Mouse (Mus musculus) heart, adult 2 months (tissue): ENCODE measurements at regions not wholly inside any gene's neighbourhood (a gene's known extent, or its start where the extent isn't known, plus 50 kb on each side); places are given as distances from the start of the nearest gene placed in this dataset.

ENCODE experiments used
- DNase-seq, 2 experiments: peaks; one replicate each; pipeline ENCODE4 v3.0.0; 2021
- H3K27ac ChIP-seq: fragments of 200-600 bp; 2 replicates; pipeline ENCODE4 v1.8.1; 2022
- H3K27me3 ChIP-seq: fragments of 200-500 bp; 2 replicates; pipeline ENCODE4 v1.6.1; 2012; ENCODE audit warnings: mild to moderate bottlenecking, low read length, inconsistent platforms, mixed read lengths; ENCODE audit not compliant: control insufficient read depth, insufficient read depth
- H3K36me3 ChIP-seq: fragments of 200-500 bp; 2 replicates; pipeline ENCODE4 v1.6.1; 2012; ENCODE audit warnings: low read length, inconsistent platforms; ENCODE audit not compliant: control insufficient read depth, insufficient read depth
- H3K4me1 ChIP-seq: fragments of 200-500 bp; 2 replicates; pipeline ENCODE4 v1.6.1; 2011; ENCODE audit warnings: low read length; ENCODE audit not compliant: control insufficient read depth, insufficient read depth
- H3K4me3 ChIP-seq: fragments of 200-600 bp; 2 replicates; pipeline ENCODE4 v1.8.1; 2022
- H3K79me2 ChIP-seq: fragments of 200-500 bp; replicated peaks from 2 replicates; pipeline ENCODE4 v1.6.1; 2012; ENCODE audit warnings: mild to moderate bottlenecking, inconsistent platforms, low read length, moderate library complexity, mixed read lengths; ENCODE audit not compliant: control insufficient read depth, insufficient read depth
- H3K9ac ChIP-seq: fragments of 200-500 bp; 2 replicates; pipeline ENCODE4 v1.6.1; 2012; ENCODE audit warnings: low read depth, mild to moderate bottlenecking, control low read depth, inconsistent platforms, low read length, mixed read lengths
- CTCF ChIP-seq: fragments of 200-600 bp; IDR thresholded peaks from 2 replicates; pipeline ENCODE4 v1.8.1; 2022; ENCODE audit warnings: antibody characterized with exemption, mild to moderate bottlenecking, moderate library complexity
- EP300 ChIP-seq: fragments of 200-500 bp; IDR thresholded peaks from 2 replicates; pipeline ENCODE4 v1.6.1; 2011; ENCODE audit warnings: low read depth, low read length, control low read depth; ENCODE audit not compliant: insufficient read depth
- POLR2A ChIP-seq: fragments of 200-500 bp; IDR thresholded peaks from 2 replicates; pipeline ENCODE4 v1.6.1; 2011; ENCODE audit warnings: mild to moderate bottlenecking, low read depth, low read length, control low read depth; ENCODE audit not compliant: insufficient read depth
- WGBS: fragments of 180-500 bp; shearing (Covaris S2); methylation state at CpG from one replicate; pipeline ENCODE4 v1.1.7; 2018; 5-methylcytosine and 5-hydroxymethylcytosine counted together
- intact Hi-C: fragments of 180-260 bp; cut with DNase I; formaldehyde crosslinking; loops from one replicate; pipeline ENCODE4 v1.15.1; 2025

DNA sequence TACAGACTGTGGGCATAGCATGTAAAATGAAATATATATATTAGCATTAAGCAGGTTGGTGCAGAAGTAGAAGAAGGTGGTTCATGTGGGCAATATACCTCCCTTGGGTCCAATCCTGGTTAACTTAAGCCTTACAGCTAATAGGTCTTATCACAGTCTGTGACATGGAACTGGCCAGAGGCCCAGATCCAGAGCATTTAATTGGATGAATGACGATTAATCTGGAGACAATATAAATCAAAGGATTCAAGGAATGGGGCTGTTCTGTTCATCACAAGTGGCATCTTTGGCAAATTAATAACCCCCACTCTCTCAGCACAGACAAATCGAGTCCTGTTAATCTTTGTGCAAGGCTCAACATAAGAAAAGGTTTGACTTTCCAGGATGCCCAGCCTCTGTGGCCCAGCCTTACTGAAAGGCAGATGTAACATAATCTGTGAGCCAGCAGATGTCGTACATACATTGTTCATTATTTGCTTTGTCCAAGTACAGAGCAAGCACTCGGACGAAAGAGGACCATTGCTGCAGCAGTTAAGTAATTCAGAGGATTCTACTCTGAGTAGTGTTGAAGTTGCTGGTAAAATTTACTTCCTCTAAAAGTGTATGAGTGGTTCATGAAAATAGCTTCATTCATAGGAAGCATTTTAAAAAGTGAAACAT, 2073.2 kb downstream of the 9330182O14Rik start:
- no peak for DNase-seq
- WGBS: 26% methylated on average over 5 of the region's 5 CpGs
- Histone ChIP-seq H3K4me3 (no peak overlapping the region), H3K27ac (no peak overlapping the region), H3K9ac (no peak overlapping the region), H3K4me1 (no peaks in the 10 kb centered on the region; the same call in 1 of the 2 replicates), H3K36me3 (no peaks in the 10 kb centered on the region), H3K79me2 (no peaks in the 10 kb centered on the region), H3K27me3 (no peaks in the 10 kb centered on the region)
- TF ChIP-seq EP300 (no peak), CTCF (peak; percentile 66), POLR2A (no peak)
- intact Hi-C loops: loop anchor here (1.0 to 2.0 kb wide), 3 partner anchors 468 to 707 kb away; no protein-coding TSS in a partner anchor

DNA sequence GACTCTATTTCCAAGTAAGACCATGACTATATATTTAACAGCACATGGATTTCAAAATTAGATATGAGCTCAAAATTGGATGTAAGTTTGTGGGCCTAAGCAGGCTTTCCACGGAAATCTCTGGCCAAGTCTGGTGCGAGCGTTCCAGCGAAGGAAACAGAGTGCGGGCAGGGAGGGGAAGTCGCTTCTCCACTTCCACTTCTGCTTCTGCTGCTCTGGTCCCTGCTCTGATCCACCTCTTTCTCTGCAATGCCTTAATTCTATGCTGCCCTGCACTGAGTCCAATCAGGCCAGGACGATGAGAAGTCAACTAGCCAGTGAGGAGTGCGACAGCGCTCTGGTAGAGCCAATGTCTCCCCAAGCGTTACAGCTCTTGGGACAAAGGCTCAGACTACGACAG, 2085.3 kb downstream of the 9330182O14Rik start:
- Histone ChIP-seq H3K4me1 (no peaks in the 10 kb centered on the region), H3K36me3 (no peaks in the 10 kb centered on the region), H3K9ac (no peak overlapping the region), H3K4me3 (no peak overlapping the region), H3K79me2 (no peaks in the 10 kb centered on the region), H3K27ac (no peak overlapping the region), H3K27me3 (no peaks in the 10 kb centered on the region)
- no peak for DNase-seq
- TF ChIP-seq CTCF (no peak), EP300 (no peak), POLR2A (no peak)
- intact Hi-C loops: no loop called here
- 85% methylated on average over 11 of the region's 11 CpGs for WGBS

DNA sequence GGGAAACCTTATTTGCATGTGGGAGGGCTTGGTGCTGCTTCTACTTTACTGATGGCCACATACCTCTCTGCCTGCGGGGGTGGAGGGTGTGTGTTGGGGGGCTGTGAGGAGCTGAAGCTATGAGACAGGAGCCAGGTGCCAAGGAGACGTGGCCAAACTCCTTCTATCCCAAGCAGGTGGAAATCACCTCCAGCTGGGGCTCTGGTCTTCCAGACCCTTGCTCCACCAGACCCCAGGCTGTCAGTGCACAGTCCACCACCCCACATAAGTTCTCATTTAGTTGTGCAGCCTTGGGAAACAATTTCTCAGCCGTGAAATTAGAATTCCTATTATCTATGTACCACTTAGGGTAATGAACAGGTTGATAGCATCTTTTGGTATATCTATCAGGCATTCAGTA, 2085.8 kb downstream of the 9330182O14Rik start:
- Histone ChIP-seq H3K27me3 (no peaks in the 10 kb centered on the region), H3K79me2 (no peaks in the 10 kb centered on the region), H3K36me3 (no peaks in the 10 kb centered on the region), H3K4me3 (no peak overlapping the region), H3K9ac (no peak overlapping the region), H3K27ac (no peak overlapping the region), H3K4me1 (no peaks in the 10 kb centered on the region)
- TF ChIP-seq EP300 (no peak), CTCF (no peak), POLR2A (no peak)
- 76% methylated on average over 3 of the region's 3 CpGs for WGBS
- intact Hi-C loops: no loop called here
- DNase-seq: no peak

DNA sequence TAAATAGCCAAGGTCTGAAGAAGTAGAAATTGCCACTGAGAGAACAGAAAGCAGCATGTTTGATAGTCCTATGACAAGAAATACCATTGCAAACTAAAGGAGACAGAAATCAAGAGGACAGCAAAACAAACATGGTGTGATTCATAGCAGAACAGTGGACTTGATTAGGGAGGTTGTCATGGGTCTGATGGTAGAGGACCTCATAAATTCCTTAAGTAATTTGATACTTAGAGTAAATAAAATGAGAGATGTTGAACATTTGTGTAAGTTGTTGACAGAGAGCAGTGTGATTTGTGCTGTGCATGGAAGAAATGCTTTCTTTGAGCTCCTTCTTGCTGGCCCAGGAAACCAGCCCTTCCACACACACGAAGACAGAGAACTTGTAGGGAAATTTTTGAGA, 2090.8 kb downstream of the 9330182O14Rik start:
- 45% methylated on average over 1 of the region's 1 CpGs for WGBS
- Histone ChIP-seq H3K27ac (no peak overlapping the region), H3K79me2 (no peaks in the 10 kb centered on the region), H3K4me3 (no peak overlapping the region), H3K36me3 (no peaks in the 10 kb centered on the region), H3K4me1 (no peaks in the 10 kb centered on the region), H3K9ac (no peak overlapping the region), H3K27me3 (no peaks in the 10 kb centered on the region)
- intact Hi-C loops: no loop called here
- no peak for TF ChIP-seq EP300
- TF ChIP-seq POLR2A: no peak
- no peak for TF ChIP-seq CTCF
- no peak for DNase-seq

DNA sequence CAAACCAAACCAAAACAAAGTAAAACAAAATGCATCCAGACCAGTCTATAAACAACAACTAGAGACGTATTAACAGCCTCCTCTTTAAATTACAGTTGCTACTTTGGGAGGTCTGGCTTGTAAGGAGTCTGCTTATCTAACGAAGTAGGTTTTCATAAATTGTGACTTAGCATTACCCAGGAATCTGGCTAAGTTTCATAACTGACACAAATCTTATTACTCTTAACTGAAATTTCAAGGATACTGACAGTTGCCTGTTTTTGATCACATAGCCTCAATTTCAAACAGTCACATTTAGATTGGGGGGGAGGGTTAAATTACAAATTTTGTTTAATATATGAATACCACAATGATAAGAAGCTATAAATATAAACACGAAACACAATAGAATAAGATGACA, 2097.5 kb downstream of the 9330182O14Rik start:
- WGBS: 73% methylated on average over 3 of the region's 3 CpGs
- Histone ChIP-seq H3K9ac (no peak overlapping the region), H3K79me2 (no peaks in the 10 kb centered on the region), H3K4me3 (no peak overlapping the region), H3K4me1 (no peaks in the 10 kb centered on the region), H3K27ac (no peak overlapping the region), H3K27me3 (no peaks in the 10 kb centered on the region), H3K36me3 (no peaks in the 10 kb centered on the region)
- intact Hi-C loops: no loop called here
- TF ChIP-seq EP300: no peak
- no peak for TF ChIP-seq POLR2A
- TF ChIP-seq CTCF: no peak
- DNase-seq: no peak

DNA sequence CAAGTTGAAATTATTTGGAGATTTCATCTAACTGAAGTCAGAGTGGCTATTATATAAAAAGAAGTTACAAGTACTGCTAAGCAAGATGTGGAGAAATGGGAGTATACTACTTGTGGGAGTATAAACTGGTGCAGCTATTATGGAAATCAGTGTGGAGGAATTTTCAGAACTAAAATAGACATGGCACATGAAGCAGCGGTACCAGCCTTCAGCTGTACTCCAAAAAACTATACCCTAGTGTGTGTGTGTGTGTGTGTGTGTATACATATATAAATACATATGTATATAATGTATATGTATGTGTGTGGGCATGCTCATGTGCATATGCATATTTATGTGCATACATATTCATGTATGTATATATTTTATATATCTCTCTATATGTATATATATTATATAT, 2112.6 kb downstream of the 9330182O14Rik start:
- Histone ChIP-seq H3K4me3 (no peak overlapping the region), H3K36me3 (no peaks in the 10 kb centered on the region), H3K79me2 (no peaks in the 10 kb centered on the region), H3K4me1 (no peaks in the 10 kb centered on the region), H3K9ac (no peak overlapping the region), H3K27me3 (no peaks in the 10 kb centered on the region), H3K27ac (no peak overlapping the region)
- 95% methylated on average over 1 of the region's 1 CpGs for WGBS
- TF ChIP-seq EP300 (no peak), POLR2A (no peak), CTCF (no peak)
- no peak for DNase-seq
- intact Hi-C loops: no loop called here
